Mouse (Mus musculus) adrenal gland, postnatal 36 days (tissue): ENCODE measurements around the gene Catip. TPM values are rescaled to one million over a fixed set of nuclear protein-coding genes. Genes with fewer than 3 reads are reported as not detected.
A peak's percentile ranks its signal among the peaks of the same experiment; 100 is the strongest.
"Not testable (repeated sequence)": the region's sequence is repeated elsewhere in the genome, so short reads cannot be mapped to it uniquely, and the experiment has no call there.

Experiments used
- DNase-seq, 2 experiments: peaks; one replicate each; pipeline ENCODE4 v3.0.0; 2021; ENCODE audit warnings: mixed read lengths in 1 of 2
- long read RNA-seq, 2 experiments: library from polyadenylated mRNA; stranded (forward); transcript quantifications; one replicate each; pipeline ENCODE4 v2.0.0; 2021; ENCODE audit warnings: borderline sequencing depth in 2 of 2
- total RNA-seq, 2 experiments: library from RNA; stranded (reverse); gene quantifications; 2 replicates each; pipeline ENCODE4 v1.2.3; 2021

Catip gene
- total RNA-seq = under 1 TPM; 0.23 to 0.26 TPM
- long read RNA-seq, experiment 1, partial matches to known transcripts = 0 of 1 reads
- long read RNA-seq, experiment 1, other reads (novel, unspliced or antisense) = 1 of 1 reads
- long read RNA-seq, experiment 2, partial matches to known transcripts = 1 of 1 reads
- long read RNA-seq, experiment 2, other reads (novel, unspliced or antisense) = 0 of 1 reads

DNA sequence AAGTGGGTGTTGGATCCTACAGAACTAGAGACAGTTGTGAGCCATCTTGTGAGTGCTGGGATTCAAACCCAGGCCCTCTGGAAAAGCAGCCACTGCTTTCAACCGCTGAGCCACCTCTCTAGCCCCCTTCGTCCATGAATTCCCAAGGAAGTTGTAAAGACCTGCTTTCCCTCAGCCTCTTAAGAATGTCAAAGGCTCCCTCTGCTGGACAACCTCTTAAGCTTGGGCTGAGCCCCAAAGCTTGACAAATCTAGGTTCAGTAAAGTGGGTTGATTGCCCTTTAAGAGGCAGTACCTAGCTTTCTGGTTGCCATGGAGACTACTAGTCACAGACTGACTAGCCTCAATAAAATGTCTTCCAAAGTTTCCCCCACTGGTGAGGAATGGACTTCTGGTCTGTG is at the start of gene Catip:
TSS of gene Catip (plus strand) at position 297 of the 400 bp plus-strand sequence.
- DNase-seq = peak; percentile 66 to 83

DNA sequence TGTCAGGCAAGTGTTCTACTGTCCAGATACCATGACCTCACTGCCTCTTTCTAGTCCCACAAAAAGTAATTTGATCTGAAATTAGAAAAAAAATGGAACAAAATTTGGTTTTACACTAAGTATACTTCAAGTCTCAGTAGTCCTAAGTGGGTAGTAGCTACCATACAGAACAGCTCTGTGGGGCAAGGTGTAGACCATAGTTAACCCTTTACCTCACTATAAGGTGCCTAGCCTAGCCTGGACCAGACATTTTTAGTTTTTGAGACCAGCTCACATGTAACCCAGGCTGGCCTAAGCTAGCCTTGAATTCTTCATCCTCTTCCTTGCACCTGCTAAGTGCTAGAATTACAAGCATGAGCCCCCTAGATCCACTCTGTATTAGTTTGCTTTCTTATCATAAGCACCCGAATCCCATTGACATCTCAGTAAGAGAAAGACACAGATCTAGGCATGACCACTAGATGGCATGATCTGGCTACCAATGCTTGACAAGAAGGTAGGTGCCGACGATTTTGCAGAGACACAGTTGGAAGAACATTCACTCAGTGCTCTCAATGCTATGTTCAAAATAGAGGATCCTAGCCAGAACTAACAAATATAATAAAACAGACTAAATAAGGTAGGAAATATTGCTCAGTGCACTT is 48.7 kb upstream of the Catip start:
- DNase-seq = peak in 1 of 2 experiments; percentile 74

DNA sequence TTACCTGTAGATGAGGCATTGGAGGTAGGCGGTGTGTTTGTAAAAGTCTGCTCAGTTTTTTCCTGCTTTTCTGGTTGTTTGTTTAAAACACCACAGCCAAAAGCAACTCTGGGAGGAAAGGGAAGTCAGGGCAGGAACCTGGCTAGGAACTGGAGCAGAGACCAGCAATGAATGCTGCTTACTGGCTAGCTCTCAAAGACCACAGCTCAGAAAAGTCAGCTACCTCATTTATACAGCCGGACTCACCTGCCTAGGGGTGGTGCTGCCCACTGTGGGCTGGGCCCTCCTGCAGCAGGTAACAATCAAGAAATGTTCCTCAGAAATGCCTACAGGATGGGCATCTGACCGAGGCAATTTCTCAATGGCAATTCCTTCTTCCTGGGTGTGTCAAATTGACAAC is 47.1 kb upstream of the Catip start:
- DNase-seq = no peak

DNA sequence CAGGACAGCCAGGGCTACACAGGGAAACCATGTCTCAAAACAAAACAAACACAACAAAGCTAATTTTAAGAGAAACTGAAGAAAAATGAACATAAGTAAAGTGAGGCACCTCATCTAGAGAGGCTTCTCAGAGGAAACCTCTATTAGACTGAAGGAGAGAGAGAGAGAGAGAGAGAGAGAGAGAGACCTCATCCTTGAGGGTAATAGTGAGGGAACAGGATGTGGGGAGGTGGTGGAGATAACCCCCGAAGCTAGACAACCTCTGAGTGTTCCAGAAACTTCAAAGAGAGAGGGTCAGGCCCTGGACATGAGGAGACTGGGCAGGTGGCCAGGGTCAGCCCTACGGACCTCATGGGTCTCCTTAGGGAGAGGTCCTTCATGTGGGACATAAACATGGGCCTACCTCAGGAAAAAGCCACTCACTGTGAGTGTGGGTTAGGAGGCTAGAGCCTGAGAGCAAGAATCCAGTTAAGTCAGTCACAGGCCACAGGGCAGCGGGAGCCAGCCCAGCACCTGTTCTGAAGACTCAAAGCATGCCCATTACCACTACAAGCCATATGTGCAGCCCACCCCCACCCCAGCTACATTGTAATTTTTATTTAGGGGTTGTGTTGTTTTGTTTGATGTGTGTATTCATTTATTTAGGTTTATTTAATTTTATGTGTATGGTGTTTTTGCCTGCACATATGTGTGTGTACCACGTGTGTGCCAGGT is 45.6 kb upstream of the Catip start:
- no peak for DNase-seq

DNA sequence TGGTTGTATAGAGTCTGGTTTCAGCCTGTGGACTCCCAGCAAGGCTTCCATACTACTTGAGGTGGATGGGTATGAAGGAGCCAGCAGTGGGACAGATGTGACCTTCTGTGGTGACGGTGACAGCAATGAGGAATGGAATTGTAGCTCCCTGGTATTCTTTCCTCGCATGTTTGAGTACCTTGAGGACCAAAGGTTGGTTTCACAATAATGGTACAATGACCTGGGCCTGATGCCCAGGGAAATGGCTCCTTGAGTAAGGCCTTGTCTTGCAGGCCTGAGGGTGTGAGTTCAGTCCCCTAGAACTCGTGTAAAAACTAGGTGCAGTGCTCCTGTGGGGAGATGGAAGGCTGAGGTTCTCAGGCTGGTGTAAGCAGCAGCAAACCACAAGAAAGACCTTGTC is 43.2 kb upstream of the Catip start:
- DNase-seq = no peak

DNA sequence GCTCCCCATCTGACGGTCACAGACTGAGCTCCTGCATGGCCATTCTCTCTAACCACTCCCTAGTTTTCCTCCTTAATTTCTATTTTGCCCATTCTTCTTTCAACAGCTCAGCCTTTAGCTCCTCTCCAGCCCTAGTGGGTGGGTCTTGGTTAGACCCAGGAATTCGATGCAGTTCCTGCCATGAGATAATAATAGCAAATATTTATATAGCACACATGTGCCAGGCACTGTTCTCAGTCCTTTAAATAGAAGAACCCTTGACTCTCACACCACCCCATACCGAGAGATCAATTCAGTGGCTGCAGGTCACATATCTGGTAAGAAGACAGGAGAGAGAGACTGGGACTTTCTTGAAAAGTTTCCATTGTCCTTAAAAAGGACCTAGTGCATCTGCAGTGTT is 40.5 kb upstream of the Catip start:
- DNase-seq = no peak

DNA sequence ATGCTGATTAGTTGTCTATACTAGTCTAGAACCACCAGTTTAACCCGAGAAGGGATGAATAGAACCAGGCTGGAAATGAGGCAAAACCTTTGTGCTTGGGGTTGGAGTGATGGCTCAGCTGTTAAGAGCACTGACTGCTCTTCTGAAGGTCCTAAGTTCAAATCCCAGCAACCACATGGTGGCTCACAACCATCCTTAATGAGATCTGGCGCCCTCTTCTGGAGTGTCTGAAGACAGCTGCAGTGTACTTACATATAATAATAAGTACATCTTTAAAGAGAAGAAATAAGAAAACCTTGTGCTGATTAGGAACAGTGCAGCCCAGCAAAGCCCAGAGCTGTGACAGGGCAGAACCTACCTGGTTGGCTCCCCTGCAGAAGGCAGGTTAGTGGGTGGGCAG is 35.0 kb upstream of the Catip start:
- not testable (repeated sequence) for DNase-seq

DNA sequence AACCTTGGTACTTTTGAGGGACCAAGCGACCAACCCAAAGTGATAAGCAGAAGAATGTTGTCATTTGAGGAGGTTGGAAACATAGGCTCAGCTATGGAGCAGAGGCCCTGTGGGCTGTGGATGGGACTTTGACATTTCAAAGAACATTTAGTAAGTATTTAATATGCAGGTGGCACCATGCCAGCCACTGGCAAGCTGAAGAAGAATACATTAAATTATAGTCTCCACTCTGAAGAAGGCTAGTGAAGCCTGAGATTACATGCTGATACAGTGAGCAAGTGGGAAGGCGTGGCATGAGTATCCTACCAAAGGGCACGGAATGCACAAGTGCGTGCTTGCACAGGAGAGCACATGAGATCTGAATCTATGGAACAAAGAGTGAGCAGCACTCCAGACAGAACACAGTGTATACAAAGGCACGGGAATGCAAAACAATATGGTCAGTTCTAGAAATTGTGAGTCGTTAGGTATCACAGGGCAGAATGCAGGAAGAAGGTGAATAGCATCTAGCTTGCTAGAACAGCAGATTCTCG is 31.9 kb upstream of the Catip start:
- DNase-seq = no peak

DNA sequence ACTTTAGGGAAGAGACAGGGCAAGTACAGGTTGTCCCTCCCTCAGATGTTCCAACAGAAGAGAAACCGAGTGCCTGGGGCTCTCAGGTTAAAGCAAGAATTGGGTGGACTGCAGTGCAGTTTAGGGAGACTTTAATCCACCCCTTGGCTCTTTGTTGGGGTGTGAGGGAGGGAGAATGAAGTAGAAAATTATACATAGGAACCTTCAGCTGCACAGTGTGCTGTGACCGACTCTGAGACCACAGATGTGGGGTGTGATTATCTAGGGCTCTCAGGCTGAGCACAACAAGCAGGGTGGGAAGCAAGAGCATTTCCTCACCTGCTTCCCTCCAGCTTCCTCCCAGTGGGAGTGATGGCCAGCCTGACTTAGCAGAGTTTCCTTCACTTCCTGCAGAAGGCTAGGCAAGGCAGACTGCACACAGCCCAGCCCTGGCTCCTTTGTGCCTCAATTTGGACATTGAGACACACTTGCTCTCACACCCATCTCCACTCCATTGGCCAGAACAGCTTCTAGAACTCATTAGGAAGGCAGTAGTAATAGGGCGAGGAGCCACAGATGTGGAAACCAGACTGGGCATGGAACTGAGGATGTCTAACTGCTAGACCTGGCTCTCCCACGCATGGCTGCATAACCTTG is 30.7 kb upstream of the Catip start:
- no peak for DNase-seq

DNA sequence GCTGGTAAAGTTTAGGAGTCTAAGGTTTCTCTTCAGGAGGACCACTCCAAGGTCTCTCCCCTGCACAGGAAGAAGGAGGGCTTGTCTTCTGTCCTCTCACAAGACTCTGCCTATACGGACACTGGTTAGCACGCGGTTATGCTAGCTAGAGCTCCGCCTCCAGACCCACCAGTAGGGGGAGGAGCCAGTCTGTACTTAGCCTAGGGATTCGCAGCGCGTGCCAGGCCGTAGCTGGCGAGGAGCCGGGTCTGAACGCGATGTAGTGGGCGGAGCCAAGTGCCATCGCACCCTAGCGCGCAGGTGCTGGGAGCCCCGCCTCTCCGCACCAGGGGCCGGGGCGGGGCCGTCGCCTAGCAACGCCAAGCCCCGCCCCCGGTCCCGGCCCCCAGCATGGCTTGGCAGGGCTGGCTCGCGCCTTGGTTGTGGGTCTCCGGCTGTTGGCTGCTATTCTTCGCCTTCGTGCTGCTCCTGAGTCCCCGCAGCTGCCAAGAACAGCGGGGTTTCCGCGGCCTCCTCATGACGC is 29.6 kb upstream of the Catip start:
- DNase-seq = peak; percentile 97

DNA sequence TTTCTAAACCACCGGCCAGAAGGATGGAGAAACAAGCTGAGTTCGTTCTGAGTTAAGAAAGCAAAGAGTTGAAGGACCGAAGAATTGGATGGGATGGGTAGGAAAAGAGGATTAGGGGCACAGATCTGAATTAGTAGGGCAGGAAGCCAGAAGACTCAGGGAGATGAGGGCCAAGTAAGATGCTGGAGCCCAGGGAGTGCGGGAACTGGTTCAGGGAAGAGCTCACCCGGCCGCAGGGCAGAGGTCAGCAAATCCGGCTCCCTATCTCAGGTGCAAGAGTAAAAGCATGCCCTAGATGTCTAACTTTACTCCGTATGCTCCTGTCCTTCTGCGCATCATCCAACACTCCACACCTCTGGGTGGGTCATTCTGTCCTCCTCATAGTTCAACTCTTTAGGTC is 29.0 kb upstream of the Catip start:
- DNase-seq = peak in 1 of 2 experiments; percentile 18

DNA sequence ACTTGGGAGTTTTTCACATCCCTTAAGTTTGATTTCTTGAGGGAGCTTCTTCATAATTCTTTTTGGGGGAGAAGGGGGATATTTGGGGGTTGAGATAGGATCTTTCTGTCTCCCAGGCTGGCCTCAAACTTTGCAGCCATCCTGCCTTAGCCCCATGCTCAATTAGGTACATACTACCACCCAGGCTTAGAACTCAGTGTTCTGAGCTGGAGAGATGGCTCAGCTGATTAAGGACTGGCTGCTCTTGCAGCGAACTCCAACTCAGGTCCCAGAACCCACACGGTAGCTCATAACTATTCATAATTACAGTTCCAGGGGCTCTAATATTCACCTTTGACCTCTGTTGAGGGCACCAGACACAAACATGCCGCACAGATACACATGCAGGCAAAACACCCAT is 27.3 kb upstream of the Catip start:
- no peak for DNase-seq

DNA sequence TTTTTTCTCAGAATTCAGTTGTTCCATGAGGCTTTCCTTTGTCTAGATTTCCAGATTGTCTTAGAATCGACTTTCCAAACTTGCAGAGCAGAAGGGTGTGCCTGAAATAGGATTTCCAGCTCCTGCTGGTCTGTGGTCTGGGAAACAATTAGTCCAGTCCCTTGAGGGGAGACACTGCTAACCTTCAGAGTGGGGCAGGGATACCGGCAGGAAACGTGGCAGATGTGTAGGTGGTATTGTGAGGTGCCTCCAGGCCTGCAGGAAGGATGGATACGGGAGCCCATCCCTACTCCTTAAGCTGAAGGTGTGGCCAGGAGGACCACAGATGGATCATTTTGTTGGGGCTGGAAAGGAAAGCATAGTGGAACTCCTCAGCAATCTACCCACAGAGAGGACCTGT is 26.9 kb upstream of the Catip start:
- no peak for DNase-seq

DNA sequence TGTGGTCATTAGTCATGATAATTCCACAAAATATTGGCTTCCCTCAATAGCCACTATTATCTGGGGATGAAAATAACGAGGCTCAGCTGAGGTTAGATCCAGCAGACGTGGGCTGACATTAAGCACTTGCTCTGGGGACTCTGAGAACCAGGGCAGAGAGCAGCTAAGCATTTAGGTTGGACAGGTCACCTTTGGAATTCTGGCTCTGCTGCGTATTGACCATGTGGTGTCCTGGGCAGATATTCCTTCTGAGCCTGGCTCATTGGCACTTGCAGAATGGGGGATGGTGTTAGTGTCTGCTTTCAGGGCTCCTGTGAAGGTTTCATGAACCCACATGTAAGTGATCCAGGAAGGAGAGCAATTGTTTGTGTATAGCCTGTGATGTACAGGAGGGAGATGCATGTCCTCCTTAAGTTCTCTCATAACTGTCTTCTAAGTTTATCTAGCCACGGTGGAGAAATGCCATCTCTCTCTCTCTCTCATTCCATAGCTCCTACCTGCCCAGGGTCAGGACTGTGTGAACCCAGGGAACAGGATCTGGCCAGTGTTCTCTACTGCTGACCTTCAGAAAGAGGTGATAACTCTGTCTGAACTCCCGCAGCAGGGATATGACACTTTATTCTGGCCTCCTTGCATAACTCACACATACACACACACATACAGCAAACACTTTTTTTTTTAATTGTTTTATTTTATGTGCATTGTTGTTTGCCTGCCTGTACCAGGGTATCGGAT is 26.3 kb upstream of the Catip start:
- no peak for DNase-seq

DNA sequence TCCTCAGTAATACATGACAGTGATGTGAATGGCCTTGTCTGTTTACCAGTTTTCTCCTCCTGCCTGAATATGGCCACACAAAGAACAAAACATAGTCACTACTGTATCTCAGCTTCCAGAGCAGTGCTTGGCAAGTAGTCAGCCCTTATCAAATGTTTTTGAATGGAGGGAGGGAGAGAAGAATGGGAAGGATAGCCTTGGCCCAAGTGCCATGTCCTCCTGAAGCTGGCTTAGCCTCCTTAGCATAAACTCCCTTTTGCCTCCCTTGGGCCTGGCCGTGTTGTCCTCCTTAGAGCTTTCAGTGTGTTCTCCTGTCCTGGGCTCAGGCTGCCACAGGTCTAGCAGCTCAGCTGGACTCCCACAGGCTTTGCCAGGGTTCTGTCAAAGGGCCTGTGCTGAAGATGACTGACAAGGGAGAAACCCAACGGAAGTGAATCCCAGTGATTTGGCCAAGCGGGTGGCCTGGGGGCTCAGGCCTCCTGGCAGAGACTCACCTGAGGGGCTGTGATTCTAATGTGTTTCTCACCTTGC is 24.6 kb upstream of the Catip start:
- no peak for DNase-seq

DNA sequence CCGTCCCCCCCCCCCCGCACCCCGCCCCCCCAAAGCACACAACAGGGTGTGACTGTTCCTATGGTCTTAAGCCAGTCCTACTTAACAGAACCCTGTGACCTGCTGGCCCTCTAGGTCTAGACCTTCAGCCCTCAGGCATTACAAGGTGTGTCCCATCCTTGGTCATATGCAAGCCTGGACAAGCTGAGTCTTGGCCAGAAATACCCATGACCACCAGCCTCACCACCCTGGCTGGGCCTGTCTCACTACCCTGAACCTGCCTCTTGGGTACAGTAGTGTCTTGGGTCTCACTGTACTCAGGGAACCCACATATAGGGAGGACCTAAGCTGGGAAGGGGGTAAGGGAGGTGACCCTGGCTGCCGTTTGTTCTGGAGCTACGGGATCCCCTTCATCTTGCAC is 23.9 kb upstream of the Catip start:
- no peak for DNase-seq

DNA sequence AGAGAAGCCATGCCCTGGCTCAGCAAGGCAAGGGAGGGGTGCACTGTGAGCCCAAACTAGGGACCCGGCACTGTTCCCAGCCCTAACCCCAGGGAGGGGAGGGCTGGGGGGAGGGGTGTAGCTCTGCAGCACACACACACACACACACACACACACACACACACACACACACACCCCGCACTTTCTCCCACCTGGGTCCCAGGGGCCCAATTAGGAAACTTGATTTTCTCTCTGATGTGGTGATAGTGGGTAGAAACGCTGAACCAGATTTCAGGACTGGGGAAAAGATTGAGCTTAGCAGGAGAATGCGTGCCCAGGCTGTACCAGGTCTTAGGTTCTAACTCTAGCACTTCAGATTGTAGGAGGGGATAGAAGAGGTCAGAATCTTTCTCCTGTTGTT is 23.3 kb upstream of the Catip start:
- no peak for DNase-seq

DNA sequence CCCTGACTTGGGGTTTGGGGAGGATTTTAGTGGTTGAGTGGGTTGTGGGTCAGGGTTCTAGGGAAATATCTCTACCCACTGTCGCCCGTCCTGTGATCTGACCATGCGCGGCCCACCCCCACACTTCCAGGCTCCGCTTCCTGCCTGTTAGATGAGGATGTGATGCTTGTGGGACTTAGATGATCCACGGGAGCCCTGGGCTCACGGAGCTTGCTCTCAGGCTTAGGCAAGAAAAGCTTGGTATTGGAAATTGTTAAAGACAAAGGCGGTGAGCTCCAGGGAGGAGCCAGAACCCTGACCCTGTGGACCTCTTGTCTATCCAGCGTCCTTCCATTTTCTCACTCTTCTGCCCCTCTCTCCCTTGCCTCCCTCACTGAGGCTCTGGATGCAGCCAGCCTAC is 22.0 kb upstream of the Catip start:
- DNase-seq = no peak

DNA sequence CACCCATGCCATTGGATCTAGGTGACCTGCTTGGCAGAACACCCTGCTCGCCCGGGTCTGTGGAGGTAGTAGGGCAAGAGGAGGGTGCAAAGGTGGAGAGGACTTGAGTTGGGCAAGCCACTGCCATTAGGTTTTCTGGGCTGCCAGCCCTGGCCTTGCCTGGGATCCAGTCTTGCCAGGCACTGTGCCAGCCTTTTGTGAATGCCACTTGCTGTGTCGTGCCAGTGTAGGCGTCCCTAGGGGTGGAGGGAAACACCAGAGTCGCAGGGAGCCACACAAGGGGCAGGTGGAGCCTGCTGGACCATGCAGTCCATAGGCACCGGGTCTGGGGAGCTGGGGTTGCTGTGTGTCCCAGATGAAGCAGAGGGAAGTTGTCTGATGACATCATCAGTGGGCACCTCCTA is 21.5 kb upstream of the Catip start:
- peak; percentile 84 to 90 for DNase-seq

DNA sequence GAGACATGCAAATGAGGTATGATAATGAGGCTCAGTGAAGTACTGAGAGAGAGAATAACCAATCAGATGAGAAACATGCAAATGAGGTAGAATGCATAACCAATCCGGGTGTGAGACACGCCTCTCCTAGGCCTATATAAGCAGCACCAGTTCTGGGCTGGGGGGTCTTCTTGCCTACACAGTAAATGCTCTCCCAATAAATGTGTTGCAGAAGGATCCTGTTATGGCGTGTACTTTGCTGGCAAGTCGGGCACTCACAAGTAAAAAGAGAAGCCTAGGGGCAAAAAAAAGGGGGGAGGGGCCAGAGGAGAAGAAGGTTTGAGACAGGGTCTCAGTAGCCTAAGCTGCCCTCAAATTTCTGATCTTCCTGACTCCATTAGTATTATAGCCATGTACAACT is 20.9 kb upstream of the Catip start:
- not testable (repeated sequence) for DNase-seq

DNA sequence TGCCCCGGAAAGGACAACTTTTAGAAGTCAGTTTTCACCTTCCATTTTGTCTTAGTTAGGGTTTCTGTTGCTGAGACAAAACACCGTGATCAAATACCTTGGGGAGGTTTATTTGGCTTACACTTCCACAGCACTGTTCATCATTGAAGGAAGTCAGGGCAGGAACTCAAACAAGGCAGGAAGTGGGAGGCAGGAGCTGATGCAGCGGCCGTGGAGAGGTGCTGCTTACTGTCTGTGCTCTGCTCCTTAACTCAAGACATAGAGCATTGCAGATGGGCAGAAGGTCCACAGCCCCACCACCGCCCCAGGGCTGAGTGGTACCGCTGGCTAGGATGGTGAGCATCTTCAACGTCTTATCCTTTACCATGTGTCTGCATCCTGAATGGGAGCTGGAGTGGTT is 20.0 kb upstream of the Catip start:
- DNase-seq = no peak

DNA sequence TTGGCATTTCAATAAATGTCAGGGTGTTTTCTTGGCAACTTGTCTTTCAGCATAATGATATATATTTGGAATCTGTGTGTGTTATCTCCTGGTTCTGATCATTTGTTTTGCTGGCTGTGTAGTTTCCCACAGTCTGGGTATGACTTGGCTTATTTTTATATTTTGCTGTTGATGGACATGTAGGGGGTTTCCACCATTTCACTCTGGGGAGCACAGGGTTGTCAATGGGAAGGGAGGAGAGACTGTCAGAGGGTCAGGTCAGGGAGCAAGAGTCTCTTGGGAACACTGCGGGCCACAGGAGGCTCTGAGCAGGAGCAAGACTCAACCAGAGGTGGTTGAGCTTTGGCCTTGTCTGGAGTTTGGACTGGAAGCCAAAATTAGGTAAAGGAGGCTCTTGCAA is 19.6 kb upstream of the Catip start:
- DNase-seq = no peak
